ENCODE assay signal across 18 mouse cellular contexts in the genomic region with DNA sequence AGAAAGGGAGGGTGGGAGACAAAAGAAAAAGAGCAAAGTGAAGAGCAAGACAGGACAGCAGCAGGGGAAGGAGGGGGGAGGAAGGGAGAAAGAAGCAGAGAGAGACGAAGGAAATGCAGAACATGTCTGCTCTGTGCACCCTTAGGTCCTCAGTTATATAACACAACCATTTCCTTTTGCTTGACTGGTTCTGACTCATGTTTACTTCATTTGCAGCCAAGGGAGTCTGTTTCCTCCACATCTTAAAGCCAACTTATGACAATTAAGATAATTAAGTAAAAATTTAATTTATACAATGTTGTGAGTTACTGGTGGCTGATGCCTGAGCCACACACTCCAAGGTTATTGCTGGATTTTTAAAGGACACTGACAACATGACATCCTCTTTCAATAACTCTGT.
"Had no signal": no experiment of that assay in that cellular context is flagged by ENCODE, and none has a peak within 500 bp of the region (broad histone marks: within the 10 kb centered on the region; RNA-seq: fewer than 3 reads in every experiment).

No protein-coding gene starts in this region.

- H3K4me1 ChIP-seq: kidney, embryonic 15.5 days; limb, embryonic 13.5 days; liver, embryonic 12.5 days; liver, embryonic 15.5 days; lung, embryonic 15.5 days; megakaryocyte, embryonic 14.5 days had no signal

- H3K9ac ChIP-seq: kidney, embryonic 15.5 days; limb, embryonic 13.5 days; liver, embryonic 12.5 days; liver, embryonic 15.5 days; lung, embryonic 15.5 days had no signal

- H3K4me2 ChIP-seq: kidney, embryonic 15.5 days; limb, embryonic 13.5 days; liver, embryonic 12.5 days; liver, embryonic 15.5 days; lung, embryonic 15.5 days; midbrain, embryonic 11.5 days had no signal

- H3K27ac ChIP-seq: kidney, embryonic 15.5 days; limb, embryonic 13.5 days; liver, embryonic 12.5 days; liver, embryonic 15.5 days; lung, embryonic 15.5 days had no signal

- ATAC-seq: liver, embryonic 12.5 days had no signal

- DNase-seq: kidney, adult 18-20 months; kidney, postnatal 10 days; kidney, postnatal 36 days; left cerebral cortex, postnatal 4 days; liver; lung, adult 18-20 months; lung, postnatal 10 days; lung, postnatal 36 days; midbrain, embryonic 14.5 days; thymus, adult 18-20 months; thymus, postnatal 36 days had no signal

- H3K9me3 ChIP-seq: kidney, embryonic 15.5 days; limb, embryonic 13.5 days; liver, embryonic 12.5 days; liver, embryonic 15.5 days; lung, embryonic 15.5 days had no signal

- H3K27me3 ChIP-seq: kidney, embryonic 15.5 days; limb, embryonic 13.5 days; liver, embryonic 12.5 days; liver, embryonic 15.5 days; lung, embryonic 15.5 days; megakaryocyte, embryonic 14.5 days had no signal

- H3K4me3 ChIP-seq: kidney, embryonic 15.5 days; limb, embryonic 13.5 days; liver, embryonic 12.5 days; liver, embryonic 15.5 days; lung, embryonic 15.5 days; megakaryocyte, embryonic 14.5 days had no signal

- H3K36me3 ChIP-seq: kidney, embryonic 15.5 days; limb, embryonic 13.5 days; liver, embryonic 12.5 days; liver, embryonic 15.5 days; lung, embryonic 15.5 days had no signal
